Mouse (Mus musculus): ENCODE results near the gene Gys1. TPM values are rescaled to one million over a fixed set of nuclear protein-coding genes. Genes with fewer than 3 reads are reported as not detected.

Gys1 gene
- polyA plus RNA-seq, 1 experiment from 2014 or later, result 29.2 TPM

Other genes with a start within 250 kb of the Gys1 start
- gene Ccdc155, start 230.0 kb upstream of the Gys1 start, polyA plus RNA-seq (2014; fragmentation: Nextera tagmentation; extraction: Ambion mirVana), result 0.31 and 0.40 TPM in 2 replicates
- 1.6 and 1.7 TPM in 2 replicates for gene Dkkl1, start 222.7 kb upstream of the Gys1 start, polyA plus RNA-seq (2014; fragmentation: Nextera tagmentation; extraction: Ambion mirVana)
- 229 and 242 TPM in 2 replicates for gene Tead2, start 219.1 kb upstream of the Gys1 start, polyA plus RNA-seq (2014; fragmentation: Nextera tagmentation; extraction: Ambion mirVana)
- gene Cd37, start 195.7 kb upstream of the Gys1 start, polyA plus RNA-seq (2014; fragmentation: Nextera tagmentation; extraction: Ambion mirVana), result 1.1 and 2.5 TPM in 2 replicates
- 0.14 and 0.32 TPM in 2 replicates for gene Slc6a16, start 193.8 kb upstream of the Gys1 start, polyA plus RNA-seq (2014; fragmentation: Nextera tagmentation; extraction: Ambion mirVana)
- gene Slc6a21, start 157.3 kb upstream of the Gys1 start, polyA plus RNA-seq (2014; fragmentation: Nextera tagmentation; extraction: Ambion mirVana), result not detected in 2 replicates
- 5.2 and 6.9 TPM in 2 replicates for gene Trpm4, start 101.1 kb upstream of the Gys1 start, polyA plus RNA-seq (2014; fragmentation: Nextera tagmentation; extraction: Ambion mirVana)
- gene Hrc, start 99.6 kb upstream of the Gys1 start, polyA plus RNA-seq (2014; fragmentation: Nextera tagmentation; extraction: Ambion mirVana), result 0.68 and 0.77 TPM in 2 replicates
- gene Ppfia3, start 67.8 kb upstream of the Gys1 start, polyA plus RNA-seq (2014; fragmentation: Nextera tagmentation; extraction: Ambion mirVana), result 8.2 and 9.5 TPM in 2 replicates
- 0.92 and 1.7 TPM in 2 replicates for gene Lin7b, start 64.3 kb upstream of the Gys1 start, polyA plus RNA-seq (2014; fragmentation: Nextera tagmentation; extraction: Ambion mirVana)
- gene Snrnp70, start 39.1 kb upstream of the Gys1 start, polyA plus RNA-seq (2014; fragmentation: Nextera tagmentation; extraction: Ambion mirVana), result 76.5 and 114 TPM in 2 replicates
- 0.11 TPM in 1 of 2 replicates, not detected in the other for gene Kcna7, start 29.2 kb upstream of the Gys1 start, polyA plus RNA-seq (2014; fragmentation: Nextera tagmentation; extraction: Ambion mirVana)
- gene Ntf5, start 21.1 kb upstream of the Gys1 start, polyA plus RNA-seq (2014; fragmentation: Nextera tagmentation; extraction: Ambion mirVana), result 0.99 and 1.2 TPM in 2 replicates
- 0.47 TPM in 1 of 2 replicates, not detected in the other for gene Lhb, start 14.0 kb upstream of the Gys1 start, polyA plus RNA-seq (2014; fragmentation: Nextera tagmentation; extraction: Ambion mirVana)
- gene Ruvbl2, start 3.3 kb downstream of the Gys1 start, polyA plus RNA-seq (2014; fragmentation: Nextera tagmentation; extraction: Ambion mirVana), result 168 and 178 TPM in 2 replicates
- gene Ftl1, start 25.0 kb downstream of the Gys1 start, polyA plus RNA-seq (2014; fragmentation: Nextera tagmentation; extraction: Ambion mirVana), result 5,748 and 5,943 TPM in 2 replicates
- gene Bax, start 32.1 kb downstream of the Gys1 start, polyA plus RNA-seq (2014; fragmentation: Nextera tagmentation; extraction: Ambion mirVana), result 128 and 196 TPM in 2 replicates
- gene Tulp2, start 47.0 kb downstream of the Gys1 start, polyA plus RNA-seq (2014; fragmentation: Nextera tagmentation; extraction: Ambion mirVana), result 0.40 and 0.54 TPM in 2 replicates
- not detected in 2 replicates for gene Gm45808, start 52.0 kb downstream of the Gys1 start, polyA plus RNA-seq (2014; fragmentation: Nextera tagmentation; extraction: Ambion mirVana)
- 2.9 and 4.1 TPM in 2 replicates for gene Dhdh, start 54.0 kb downstream of the Gys1 start, polyA plus RNA-seq (2014; fragmentation: Nextera tagmentation; extraction: Ambion mirVana)
- 88.6 and 92.7 TPM in 2 replicates for gene Nucb1, start 75.6 kb downstream of the Gys1 start, polyA plus RNA-seq (2014; fragmentation: Nextera tagmentation; extraction: Ambion mirVana)
- gene Ppp1r15a, start 91.4 kb downstream of the Gys1 start, polyA plus RNA-seq (2014; fragmentation: Nextera tagmentation; extraction: Ambion mirVana), result 15.1 and 15.7 TPM in 2 replicates
- 2.1 and 2.3 TPM in 2 replicates for gene Plekha4, start 91.5 kb downstream of the Gys1 start, polyA plus RNA-seq (2014; fragmentation: Nextera tagmentation; extraction: Ambion mirVana)
- gene Hsd17b14, start 120.0 kb downstream of the Gys1 start, polyA plus RNA-seq (2014; fragmentation: Nextera tagmentation; extraction: Ambion mirVana), result 0.45 and 0.46 TPM in 2 replicates
- gene Bcat2, start 135.3 kb downstream of the Gys1 start, polyA plus RNA-seq (2014; fragmentation: Nextera tagmentation; extraction: Ambion mirVana), result 26.6 and 31.4 TPM in 2 replicates
- not detected in 2 replicates for gene Fgf21, start 180.6 kb downstream of the Gys1 start, polyA plus RNA-seq (2014; fragmentation: Nextera tagmentation; extraction: Ambion mirVana)
- gene Fut1, start 182.4 kb downstream of the Gys1 start, polyA plus RNA-seq (2014; fragmentation: Nextera tagmentation; extraction: Ambion mirVana), result not detected in 2 replicates
- gene Izumo1, start 187.0 kb downstream of the Gys1 start, polyA plus RNA-seq (2014; fragmentation: Nextera tagmentation; extraction: Ambion mirVana), result 0.12 and 0.18 TPM in 2 replicates
- gene Rasip1, start 192.6 kb downstream of the Gys1 start, polyA plus RNA-seq (2014; fragmentation: Nextera tagmentation; extraction: Ambion mirVana), result 4.9 and 5.1 TPM in 2 replicates
- 1.7 and 2.1 TPM in 2 replicates for gene Mamstr, start 205.1 kb downstream of the Gys1 start, polyA plus RNA-seq (2014; fragmentation: Nextera tagmentation; extraction: Ambion mirVana)
- 0.06 and 0.27 TPM in 2 replicates for gene Fut2, start 231.6 kb downstream of the Gys1 start, polyA plus RNA-seq (2014; fragmentation: Nextera tagmentation; extraction: Ambion mirVana)
- 0.21 and 0.22 TPM in 2 replicates for gene Ntn5, start 249.2 kb downstream of the Gys1 start, polyA plus RNA-seq (2014; fragmentation: Nextera tagmentation; extraction: Ambion mirVana)